Mouse (Mus musculus) hindbrain, embryonic 14.5 days (tissue): ENCODE measurements at regions not wholly inside any gene's neighbourhood (a gene's known extent, or its start where the extent isn't known, plus 50 kb on each side); places are given as distances from the start of the nearest gene placed in this dataset.

ENCODE experiments used
- ATAC-seq: fragments of 200-750 bp; cut with Nextera tagmentation; 2 replicates; pipeline ENCODE4 v1.8.0; 2017; ENCODE audit warnings: moderate number of reproducible peaks, mild to moderate bottlenecking, moderate TSS enrichment, moderate library complexity; ENCODE audit not compliant: low FRiP score
- DNase-seq: peaks from one replicate; pipeline ENCODE4 v3.0.0-alpha.2; 2015; ENCODE audit warnings: low spot score
- H3K27ac ChIP-seq: fragments of 300-500 bp; sonication (generic); 2 replicates; pipeline ENCODE4 v1.5.1; 2014; ENCODE audit warnings: mild to moderate bottlenecking, moderate library complexity
- H3K27me3 ChIP-seq: fragments of 300-500 bp; sonication (generic); 2 replicates; pipeline ENCODE4 v1.6.1; 2014; ENCODE audit warnings: mild to moderate bottlenecking, low read length, mixed read lengths; ENCODE audit not compliant: control insufficient read depth, insufficient read depth
- H3K36me3 ChIP-seq: fragments of 300-500 bp; sonication (generic); replicated peaks from 2 replicates; pipeline ENCODE4 v1.6.1; 2014; ENCODE audit not compliant: control insufficient read depth, insufficient read depth
- H3K4me1 ChIP-seq: fragments of 300-500 bp; sonication (generic); replicated peaks from 2 replicates; pipeline ENCODE4 v1.6.1; 2014; ENCODE audit warnings: antibody characterized with exemption, low read length, mixed read lengths; ENCODE audit not compliant: control insufficient read depth, insufficient read depth
- H3K4me2 ChIP-seq: fragments of 300-500 bp; sonication (generic); replicated peaks from 2 replicates; pipeline ENCODE4 v1.6.1; 2014; ENCODE audit warnings: mild to moderate bottlenecking, moderate library complexity
- H3K4me3 ChIP-seq: fragments of 300-500 bp; sonication (generic); replicated peaks from 2 replicates; pipeline ENCODE4 v1.5.1; 2014; ENCODE audit warnings: mild to moderate bottlenecking, low read length
- H3K9ac ChIP-seq: fragments of 300-500 bp; sonication (generic); 2 replicates; pipeline ENCODE4 v1.6.1; 2014
- H3K9me3 ChIP-seq: fragments of 300-500 bp; sonication (generic); 2 replicates; pipeline ENCODE4 v1.6.1; 2016; ENCODE audit warnings: low read length; ENCODE audit not compliant: control insufficient read depth
- WGBS: fragments of 180-500 bp; shearing (Covaris S2); extraction: QIAGEN DNeasy Blood & Tissue Kit; methylation state at CpG from one replicate; pipeline ENCODE4 v1.1.7; 2014; 5-methylcytosine and 5-hydroxymethylcytosine counted together

DNA sequence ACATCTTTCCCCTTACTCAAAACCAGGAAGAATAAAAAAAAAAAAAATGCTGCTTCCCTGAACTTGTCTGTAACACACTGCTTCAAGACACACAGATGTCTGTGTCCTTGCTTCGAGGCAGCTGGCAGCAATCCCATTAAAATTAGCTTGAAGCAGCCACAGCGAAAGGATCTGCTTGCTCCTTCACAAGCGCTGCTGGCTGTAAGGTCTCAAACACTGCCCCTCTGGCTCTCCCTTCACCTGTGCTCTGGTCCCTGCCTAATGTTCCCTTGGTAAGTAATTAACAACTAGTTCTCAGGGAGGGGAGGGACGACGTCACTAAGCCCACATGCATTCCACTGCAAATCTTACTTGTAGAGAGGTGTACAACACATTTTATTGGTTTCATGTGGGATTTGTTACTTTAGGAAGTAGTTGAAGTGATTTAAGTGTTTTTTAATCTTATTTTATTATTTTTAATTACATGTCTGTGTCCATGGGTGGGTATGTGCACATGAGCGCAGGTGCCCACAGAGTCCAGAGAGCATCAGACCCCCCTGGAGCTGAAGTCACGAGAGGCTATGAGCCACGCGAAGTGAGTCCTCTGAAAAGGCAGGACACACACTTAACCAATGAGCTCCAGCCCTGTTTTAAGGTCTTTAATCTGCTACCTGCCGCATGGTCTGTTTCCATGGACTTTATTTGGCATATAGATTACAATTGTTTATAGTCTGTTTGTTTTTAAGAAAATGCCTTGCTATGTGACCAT, 61.1 kb upstream of the Cers6 start:
- Histone ChIP-seq H3K4me1 (0 out of 2 replicates have a peak, but pooled peaks cover 7% of the 10 kb centered on the region), H3K27ac (no peak overlapping the region), H3K4me3 (no peak overlapping the region), H3K4me2 (no peak overlapping the region), H3K9me3 (no peaks in the 10 kb centered on the region), H3K9ac (no peak overlapping the region), H3K27me3 (no peaks in the 10 kb centered on the region), H3K36me3 (no peaks in the 10 kb centered on the region)
- WGBS, result 62% methylated on average over 10 of the region's 10 CpGs
- no peak; the same call in 1 of the 2 replicates for ATAC-seq
- peak; percentile 45 for DNase-seq

DNA sequence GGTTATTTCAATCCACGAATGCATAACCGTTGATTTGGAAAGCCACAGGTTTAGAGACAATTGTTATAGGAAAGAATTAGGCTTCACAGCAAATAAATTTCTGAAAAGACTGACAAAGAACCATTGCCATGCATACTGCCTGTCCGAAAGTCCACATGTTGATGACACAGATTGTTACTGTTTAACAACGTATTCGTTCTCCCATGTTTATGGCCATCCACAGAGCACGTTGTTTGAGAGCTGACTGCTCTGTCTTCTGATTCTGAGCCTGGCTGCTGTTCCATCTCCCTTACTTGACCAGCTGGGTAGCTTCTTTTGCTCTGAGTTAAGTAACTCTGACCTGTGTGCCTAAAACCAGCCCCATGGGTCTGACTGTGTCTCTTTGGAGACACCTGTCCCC, 57.1 kb upstream of the Cers6 start:
- ATAC-seq (no peak), DNase-seq (no peak)
- Histone ChIP-seq H3K27me3 (no peaks in the 10 kb centered on the region), H3K9ac (no peak overlapping the region), H3K27ac (no peak overlapping the region), H3K4me3 (no peak overlapping the region), H3K9me3 (no peaks in the 10 kb centered on the region), H3K36me3 (no peaks in the 10 kb centered on the region), H3K4me2 (no peak overlapping the region), H3K4me1 (peaks cover 20% of the 10 kb centered on the region)
- 92% methylated on average over 6 of the region's 6 CpGs for WGBS

DNA sequence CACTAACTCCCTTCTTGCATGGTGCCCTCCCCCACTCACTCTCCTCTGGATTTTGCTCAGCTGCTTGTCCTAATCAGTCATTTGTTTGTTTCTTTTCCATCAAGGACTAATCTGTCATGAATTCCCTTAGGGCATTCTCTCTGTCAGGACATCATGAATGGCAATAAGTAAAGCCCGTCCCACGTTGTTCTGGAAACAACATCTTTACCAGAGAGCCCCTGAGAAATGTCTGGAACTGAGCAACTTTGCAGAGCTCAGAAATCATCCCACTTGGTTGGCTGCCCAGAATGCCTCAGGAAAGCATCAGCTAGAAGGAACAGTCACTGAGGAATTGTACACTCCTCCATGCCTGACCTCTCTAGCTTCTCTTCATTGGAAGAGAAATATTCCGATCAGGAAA, 55.4 kb upstream of the Cers6 start:
- 19% methylated on average over 3 of the region's 3 CpGs for WGBS
- H3K9me3 ChIP-seq, result no peaks in the 10 kb centered on the region
- no peak overlapping the region for H3K9ac ChIP-seq
- no peaks in the 10 kb centered on the region for H3K36me3 ChIP-seq
- peaks cover 14% of the 10 kb centered on the region for H3K4me1 ChIP-seq
- ATAC-seq (peak; percentile 57; the same call in 1 of the 2 replicates), DNase-seq (peak; percentile 42)
- 0 out of 2 replicates have a peak overlapping the region, but pooled peaks have one; percentile 21 for H3K4me2 ChIP-seq
- peak overlapping the region; percentile 15; the same call in 1 of the 2 replicates for H3K27ac ChIP-seq
- H3K27me3 ChIP-seq, result no peaks in the 10 kb centered on the region
- H3K4me3 ChIP-seq, result no peak overlapping the region

DNA sequence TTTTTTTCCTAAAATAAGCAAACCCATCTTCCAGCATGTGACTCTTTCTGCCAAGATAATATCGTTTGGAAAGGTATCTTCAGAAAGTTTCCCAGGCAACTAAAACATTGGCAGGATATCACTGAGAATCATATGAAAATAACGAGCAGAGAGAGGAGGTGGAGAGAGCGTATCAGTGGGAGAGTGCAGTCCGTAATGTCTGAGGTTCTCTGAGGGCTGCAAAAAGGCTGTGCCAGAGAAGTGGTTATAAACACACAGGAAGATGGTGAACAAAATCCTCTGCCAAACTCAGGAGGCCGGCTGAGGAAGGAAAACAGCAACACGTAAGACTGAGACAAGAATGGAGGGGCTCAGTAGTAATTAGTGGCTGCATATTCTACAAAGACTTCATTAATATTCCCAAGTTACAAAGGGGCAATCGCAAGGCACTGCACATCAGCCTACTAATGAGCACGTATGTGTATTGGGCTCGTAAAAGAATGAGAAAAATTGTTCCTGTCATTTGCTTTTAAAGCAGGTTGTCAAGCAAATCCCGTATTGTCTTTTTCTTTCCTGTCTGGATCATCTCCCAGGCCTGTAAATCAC, 54.8 kb upstream of the Cers6 start:
- DNase-seq, result no peak
- peak overlapping the region; percentile 15; the same call in 1 of the 2 replicates for H3K27ac ChIP-seq
- H3K4me2 ChIP-seq, result 0 out of 2 replicates have a peak overlapping the region, but pooled peaks have one; percentile 21
- no peaks in the 10 kb centered on the region for H3K9me3 ChIP-seq
- no peaks in the 10 kb centered on the region for H3K36me3 ChIP-seq
- H3K27me3 ChIP-seq, result no peaks in the 10 kb centered on the region
- H3K4me3 ChIP-seq, result no peak overlapping the region
- H3K4me1 ChIP-seq, result peaks cover 14% of the 10 kb centered on the region
- ATAC-seq, result peak; percentile 24; the same call in 1 of the 2 replicates
- H3K9ac ChIP-seq, result no peak overlapping the region
- 30% methylated on average over 10 of the region's 10 CpGs for WGBS
